11 mouse cellular contexts compared by ENCODE assay signal in the genomic region with DNA sequence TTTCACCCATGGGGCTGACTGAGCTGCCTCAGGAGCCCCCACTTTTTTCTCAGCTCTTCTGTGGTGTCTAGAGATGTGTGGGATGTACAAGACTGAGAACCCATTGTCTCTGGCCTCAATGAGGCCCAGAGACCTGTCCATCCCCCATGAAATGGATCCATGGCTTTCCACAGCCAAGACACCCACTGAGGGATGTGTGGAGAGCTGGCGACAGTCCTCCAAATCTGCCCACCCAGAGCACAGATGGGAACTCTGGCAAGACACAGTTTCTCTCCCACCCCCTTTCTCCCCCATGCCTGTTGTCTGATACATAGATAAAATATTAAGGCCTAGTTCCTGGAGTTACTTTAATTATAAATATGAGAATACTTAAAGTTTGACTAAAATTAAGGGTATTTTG.
"Had no signal": no experiment of that assay in that cellular context is flagged by ENCODE, and none has a peak within 500 bp of the region (broad histone marks: within the 10 kb centered on the region; RNA-seq: fewer than 3 reads in every experiment).

No protein-coding gene starts in this region.

- H3K9me3 ChIP-seq: limb, embryonic 10.5 days; liver, embryonic 15.5 days; midbrain, embryonic 13.5 days had no signal

- ATAC-seq: lung, postnatal 0 days; midbrain, embryonic 13.5 days had no signal

- DNase-seq: kidney, adult 11 months; kidney, postnatal 10 days; kidney, postnatal 4 days; lung, adult 2 months; lung, postnatal 36 days; thymus, postnatal 36 days had no signal

- H3K27me3 ChIP-seq: liver, embryonic 15.5 days; midbrain, embryonic 13.5 days had no signal

- H3K4me2 ChIP-seq: liver, embryonic 11.5 days; liver, embryonic 15.5 days; midbrain, embryonic 13.5 days had no signal

- H3K36me3 ChIP-seq: limb, embryonic 10.5 days; liver, embryonic 15.5 days; midbrain, embryonic 13.5 days had no signal

- H3K4me3 ChIP-seq: limb, embryonic 10.5 days; liver, embryonic 15.5 days; midbrain, embryonic 13.5 days had no signal

- H3K27ac ChIP-seq: limb, embryonic 10.5 days; liver, embryonic 15.5 days; midbrain, embryonic 13.5 days had no signal

- H3K9ac ChIP-seq: liver, embryonic 15.5 days; midbrain, embryonic 13.5 days had no signal

- H3K4me1 ChIP-seq: limb, embryonic 10.5 days; liver, embryonic 15.5 days; midbrain, embryonic 13.5 days had no signal
